ENCODE assay signal across 16 mouse cellular contexts in genomic region chr2:9885217-9885770, GRCm38 (mm10). TPM values are rescaled to one million over a fixed set of nuclear protein-coding genes. Genes with fewer than 3 reads are reported as not detected.
DNase-seq lines count a peak whose midpoint lies in the region; ATAC-seq lines count a peak whose summit lies in the region.
"Had no signal": no experiment of that assay in that cellular context is flagged by ENCODE, and none has a peak within 500 bp of the region (broad histone marks: within the 10 kb centered on the region; RNA-seq: fewer than 3 reads in every experiment).

No protein-coding gene starts in this region.

- DNase-seq in intestine, embryonic 14.5 days (ENCODE audit: low spot score), result peak; percentile 63
- peak; percentile 26 for DNase-seq in embryo, embryonic 11 days
- no peak for DNase-seq in spleen, postnatal 10 days (ENCODE audit: low spot score in 2 of 2)
- DNase-seq: adrenal gland, postnatal 25 days; gastrocnemius, postnatal 36 days; heart, postnatal 36 days; liver; lung, adult 2 months had no signal

- no peaks in the 10 kb centered on the region for H3K36me3 ChIP-seq in intestine, embryonic 14.5 days (ENCODE audit: control insufficient read depth, insufficient read depth, low read length)
- no peaks in the 10 kb centered on the region for H3K36me3 ChIP-seq in intestine, embryonic 15.5 days
- no peaks in the 10 kb centered on the region for H3K36me3 ChIP-seq in hindbrain, embryonic 13.5 days
- no peaks in the 10 kb centered on the region for H3K36me3 ChIP-seq in midbrain, embryonic 13.5 days

- H3K9me3 ChIP-seq in intestine, embryonic 14.5 days (ENCODE audit: control insufficient read depth, low read length), result no peaks in the 10 kb centered on the region
- no peaks in the 10 kb centered on the region for H3K9me3 ChIP-seq in intestine, embryonic 15.5 days
- H3K9me3 ChIP-seq in hindbrain, embryonic 13.5 days, result no peaks in the 10 kb centered on the region
- no peaks in the 10 kb centered on the region for H3K9me3 ChIP-seq in midbrain, embryonic 13.5 days

- ATAC-seq in intestine, embryonic 14.5 days (replicated peaks; ENCODE audit: low FRiP score, low TSS enrichment, low read depth), result no peak
- no peak for ATAC-seq in intestine, embryonic 15.5 days
- no peak for ATAC-seq in hindbrain, embryonic 13.5 days (ENCODE audit: low FRiP score)
- no peak for ATAC-seq in midbrain, embryonic 13.5 days
- ATAC-seq in erythroid progenitor cell, adult 5-6 weeks (replicated peaks; ENCODE audit: low FRiP score, poor library complexity, severe bottlenecking), result no peak

- H3K4me3 ChIP-seq in intestine, embryonic 14.5 days (ENCODE audit: low read depth, low read length), result no peak overlapping the region
- no peak overlapping the region for H3K4me3 ChIP-seq in intestine, embryonic 15.5 days (replicated peaks)
- H3K4me3 ChIP-seq in hindbrain, embryonic 13.5 days, result peak overlapping the region; percentile 41
- peak overlapping the region; percentile 48 for H3K4me3 ChIP-seq in midbrain, embryonic 13.5 days (replicated peaks)
- H3K4me3 ChIP-seq: myocyte had no signal

- H3K9ac ChIP-seq in intestine, embryonic 14.5 days (ENCODE audit: low read length), result no peak overlapping the region
- no peak overlapping the region for H3K9ac ChIP-seq in intestine, embryonic 15.5 days
- H3K9ac ChIP-seq in hindbrain, embryonic 13.5 days, result peak overlapping the region; percentile 66
- peak overlapping the region; percentile 71 for H3K9ac ChIP-seq in midbrain, embryonic 13.5 days (replicated peaks)

- H3K27me3 ChIP-seq in intestine, embryonic 14.5 days (replicated peaks; ENCODE audit: control insufficient read depth, insufficient read depth, low read length), result peaks cover 100% of the 10 kb centered on the region
- H3K27me3 ChIP-seq in intestine, embryonic 15.5 days (replicated peaks), result peaks cover 90% of the 10 kb centered on the region
- H3K27me3 ChIP-seq in hindbrain, embryonic 13.5 days, result peaks cover 96% of the 10 kb centered on the region
- peaks cover 95% of the 10 kb centered on the region for H3K27me3 ChIP-seq in midbrain, embryonic 13.5 days

- peaks cover 3% of the 10 kb centered on the region; the same call in 1 of the 2 replicates for H3K4me1 ChIP-seq in intestine, embryonic 14.5 days (replicated peaks; ENCODE audit: control insufficient read depth, insufficient read depth, low read length)
- H3K4me1 ChIP-seq in intestine, embryonic 15.5 days (replicated peaks), result peaks cover 29% of the 10 kb centered on the region
- peaks cover 31% of the 10 kb centered on the region for H3K4me1 ChIP-seq in hindbrain, embryonic 13.5 days (replicated peaks)
- peaks cover 21% of the 10 kb centered on the region for H3K4me1 ChIP-seq in midbrain, embryonic 13.5 days (replicated peaks)

- no peak overlapping the region for H3K27ac ChIP-seq in intestine, embryonic 14.5 days (ENCODE audit: low read depth)
- no peak overlapping the region for H3K27ac ChIP-seq in intestine, embryonic 15.5 days
- peak overlapping the region; percentile 78 for H3K27ac ChIP-seq in hindbrain, embryonic 13.5 days
- peak overlapping the region; percentile 88 for H3K27ac ChIP-seq in midbrain, embryonic 13.5 days

- WGBS in intestine, embryonic 14.5 days, result 3% methylated on average over 14 of the region's 14 CpGs
- 5% methylated on average over 14 of the region's 14 CpGs for WGBS in intestine, embryonic 15.5 days
- WGBS in hindbrain, embryonic 13.5 days, result 2% methylated on average over 14 of the region's 14 CpGs
- WGBS in midbrain, embryonic 13.5 days, result 2% methylated on average over 14 of the region's 14 CpGs

- H3K4me2 ChIP-seq in intestine, embryonic 14.5 days (ENCODE audit: low read length), result no peak overlapping the region
- H3K4me2 ChIP-seq in intestine, embryonic 15.5 days (replicated peaks), result no peak overlapping the region
- H3K4me2 ChIP-seq in hindbrain, embryonic 13.5 days, result peak overlapping the region; percentile 61; the same call in 1 of the 2 replicates
- peak overlapping the region; percentile 68 for H3K4me2 ChIP-seq in midbrain, embryonic 13.5 days (replicated peaks)

RNA-seq across cellular contexts. Expression of gene 9230102O04Rik, which starts 4.0 kb away (rescaled TPM):
- polyA plus RNA-seq in intestine, embryonic 14.5 days (2014; fragmentation: Nextera tagmentation; extraction: Ambion mirVana), result not detected in 2 replicates
- polyA plus RNA-seq in intestine, embryonic 15.5 days (2015; fragmentation: Nextera tagmentation; extraction: Ambion mirVana), result not detected in 2 replicates
- polyA plus RNA-seq in hindbrain, embryonic 13.5 days (2015; fragmentation: Nextera tagmentation; extraction: Ambion mirVana), result 1.4 and 2.7 TPM in 2 replicates
- 3.5 and 5.3 TPM in 2 replicates for polyA plus RNA-seq in midbrain, embryonic 13.5 days (2015; fragmentation: Nextera tagmentation; extraction: Ambion mirVana)
- not detected in 2 replicates for total RNA-seq in erythroid progenitor cell, adult 5-6 weeks (2015; ENCODE audit: low replicate concordance)
- total RNA-seq in erythroid progenitor cell, adult 5-6 weeks (2017; ENCODE audit: low replicate concordance), result not detected in 2 replicates
- total RNA-seq: adrenal gland, postnatal 25 days; gastrocnemius, postnatal 36 days; heart, postnatal 36 days; left cerebral cortex, adult 8-10 months had no signal
- polyA plus RNA-seq: lung, adult 2 months; myocyte had no signal

RNA-seq across cellular contexts. Expression of gene 4930412O13Rik, which starts 4.2 kb away (rescaled TPM):
- polyA plus RNA-seq in intestine, embryonic 14.5 days (2014; fragmentation: Nextera tagmentation; extraction: Ambion mirVana), result not detected in 2 replicates
- polyA plus RNA-seq in intestine, embryonic 15.5 days (2015; fragmentation: Nextera tagmentation; extraction: Ambion mirVana), result not detected in 2 replicates
- 1.1 and 2.5 TPM in 2 replicates for polyA plus RNA-seq in hindbrain, embryonic 13.5 days (2015; fragmentation: Nextera tagmentation; extraction: Ambion mirVana)
- polyA plus RNA-seq in midbrain, embryonic 13.5 days (2015; fragmentation: Nextera tagmentation; extraction: Ambion mirVana), result 1.7 and 3.9 TPM in 2 replicates
- total RNA-seq in erythroid progenitor cell, adult 5-6 weeks (2015; ENCODE audit: low replicate concordance), result not detected in 2 replicates
- not detected in 2 replicates for total RNA-seq in erythroid progenitor cell, adult 5-6 weeks (2017; ENCODE audit: low replicate concordance)
- total RNA-seq: gastrocnemius, postnatal 36 days; heart, postnatal 36 days; left cerebral cortex, adult 8-10 months; MEL had no signal
- polyA plus RNA-seq: heart, embryonic 11.5 days; lung, adult 2 months; myocyte had no signal

RNA-seq across cellular contexts. Expression of gene Gata3, which starts 4.5 kb away (rescaled TPM):
- polyA plus RNA-seq in intestine, embryonic 14.5 days (2014; fragmentation: Nextera tagmentation; extraction: Ambion mirVana), result 0.85 and 1.8 TPM in 2 replicates
- 2.3 and 2.6 TPM in 2 replicates for polyA plus RNA-seq in intestine, embryonic 15.5 days (2015; fragmentation: Nextera tagmentation; extraction: Ambion mirVana)
- 32.3 and 59.4 TPM in 2 replicates for polyA plus RNA-seq in hindbrain, embryonic 13.5 days (2015; fragmentation: Nextera tagmentation; extraction: Ambion mirVana)
- 94.8 and 119 TPM in 2 replicates for polyA plus RNA-seq in midbrain, embryonic 13.5 days (2015; fragmentation: Nextera tagmentation; extraction: Ambion mirVana)
- 3.6 and 28.5 TPM in 2 replicates for total RNA-seq in erythroid progenitor cell, adult 5-6 weeks (2015; ENCODE audit: low replicate concordance)
- total RNA-seq in erythroid progenitor cell, adult 5-6 weeks (2017; ENCODE audit: low replicate concordance), result 0.08 TPM in 1 of 2 replicates, not detected in the other

Comparison
In these comparisons a context has a peak if more than half of its experiments do, and no peak if none do; other contexts are left out.
1. DNase-seq: peak in intestine, embryonic 14.5 days (single experiment) and embryo, embryonic 11 days (single experiment); none in spleen, postnatal 10 days (0 of 2).
2. H3K27ac ChIP-seq: peak in hindbrain, embryonic 13.5 days (single experiment) and midbrain, embryonic 13.5 days (single experiment); none in intestine, embryonic 14.5 days (single experiment) and intestine, embryonic 15.5 days (single experiment).
3. H3K4me2 ChIP-seq: peak in hindbrain, embryonic 13.5 days (single experiment) and midbrain, embryonic 13.5 days (single experiment); none in intestine, embryonic 14.5 days (single experiment) and intestine, embryonic 15.5 days (single experiment).
4. H3K4me3 ChIP-seq: peak in hindbrain, embryonic 13.5 days (single experiment) and midbrain, embryonic 13.5 days (single experiment); none in intestine, embryonic 14.5 days (single experiment) and intestine, embryonic 15.5 days (single experiment).
5. H3K9ac ChIP-seq: peak in hindbrain, embryonic 13.5 days (single experiment) and midbrain, embryonic 13.5 days (single experiment); none in intestine, embryonic 14.5 days (single experiment) and intestine, embryonic 15.5 days (single experiment).